Mouse (Mus musculus) hindlimb bud, embryonic 11.5 days (tissue): ENCODE results near the gene Sun5.
"Not testable (repeated sequence)": the region's sequence is repeated elsewhere in the genome, so short reads cannot be mapped to it uniquely, and the experiment has no call there.

Experiments used
- DNase-seq: peaks from one replicate; pipeline ENCODE4 v3.0.0-alpha.2; 2012; ENCODE audit warnings: low read depth, low spot score; ENCODE audit errors: extremely low spot score

Sun5 gene

DNA sequence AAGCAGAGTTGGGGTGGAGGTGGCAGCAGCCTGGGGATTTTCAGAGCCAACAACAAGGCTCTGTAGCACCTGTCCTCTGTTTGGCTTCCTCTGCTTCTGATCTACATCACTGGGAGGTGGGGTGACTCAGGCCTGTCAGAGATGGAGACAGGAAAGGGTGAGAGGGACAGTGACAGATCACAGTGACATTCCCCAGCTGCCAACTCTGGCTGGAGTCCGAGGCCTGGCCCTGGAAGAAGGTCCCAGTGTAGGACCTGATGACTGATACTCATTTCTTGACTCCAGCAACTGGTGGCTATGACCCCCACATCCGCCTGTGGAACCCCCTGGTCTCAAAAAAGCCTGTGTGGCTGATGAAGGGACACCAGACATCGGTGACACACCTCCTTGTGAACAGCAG, 61.0 kb downstream of the Sun5 start:
- no peak for DNase-seq

DNA sequence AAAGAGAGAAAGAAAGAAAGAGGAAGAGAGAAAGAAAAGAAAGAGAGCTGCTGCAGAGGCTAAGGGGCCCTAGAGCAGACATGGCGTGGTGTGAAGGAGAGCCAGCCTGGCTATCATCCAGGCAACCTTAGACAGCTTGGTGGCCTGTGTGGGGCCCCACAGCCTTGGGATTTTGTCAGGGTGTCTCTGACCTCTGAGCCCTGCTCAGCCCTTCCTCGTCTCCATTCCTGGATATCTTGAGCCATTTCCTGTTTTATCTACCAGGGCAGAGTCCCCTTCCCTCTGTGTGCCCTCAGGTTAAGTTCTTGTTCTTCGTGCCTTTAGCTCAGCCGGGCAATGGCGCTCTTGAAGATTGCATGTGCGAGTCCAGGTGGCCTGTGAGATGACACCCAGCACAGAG, 62.0 kb downstream of the Sun5 start:
- no peak for DNase-seq

DNA sequence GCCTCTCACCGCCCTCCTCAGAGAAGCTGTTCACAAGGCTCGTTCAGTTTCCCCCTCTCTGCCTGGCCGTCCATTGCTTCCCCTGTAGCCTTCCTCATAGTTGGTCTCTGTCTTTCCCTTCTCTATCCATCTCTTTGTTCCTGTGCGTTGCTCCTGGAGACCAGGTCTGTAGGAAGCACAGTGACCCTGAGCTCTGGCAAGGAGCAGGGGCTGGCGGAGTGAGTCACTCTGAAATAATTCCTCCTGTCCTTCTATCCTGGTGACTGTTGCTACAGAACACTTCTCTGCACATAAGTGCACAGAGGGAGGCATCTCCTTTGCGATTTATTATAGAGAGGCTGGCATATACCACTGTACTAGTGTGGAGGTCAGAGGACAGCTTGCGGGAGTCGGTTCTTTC, 62.7 kb downstream of the Sun5 start:
- no peak for DNase-seq

DNA sequence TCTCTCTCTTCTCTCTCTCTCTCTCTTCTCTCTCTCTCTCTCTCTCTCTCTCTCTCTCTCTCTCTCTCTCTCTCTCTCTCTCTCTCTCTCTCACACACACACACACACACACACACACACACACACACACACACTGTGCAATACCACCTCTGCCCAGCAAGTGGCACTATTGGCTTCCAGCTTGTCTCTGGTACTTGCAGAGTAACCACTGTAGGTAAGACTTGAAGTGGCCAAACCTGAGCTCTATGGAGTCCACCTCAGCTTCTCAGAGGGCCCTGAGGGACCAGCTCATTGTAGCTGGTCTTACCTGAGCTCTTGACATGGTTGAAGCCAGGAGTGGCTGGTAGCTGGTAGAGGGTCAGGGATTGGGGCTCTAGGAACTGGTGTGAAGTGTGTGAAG, 63.4 kb downstream of the Sun5 start:
- not testable (repeated sequence) for DNase-seq
